Mouse (Mus musculus): Measurements from ENCODE around the gene Dbp.

DNA sequence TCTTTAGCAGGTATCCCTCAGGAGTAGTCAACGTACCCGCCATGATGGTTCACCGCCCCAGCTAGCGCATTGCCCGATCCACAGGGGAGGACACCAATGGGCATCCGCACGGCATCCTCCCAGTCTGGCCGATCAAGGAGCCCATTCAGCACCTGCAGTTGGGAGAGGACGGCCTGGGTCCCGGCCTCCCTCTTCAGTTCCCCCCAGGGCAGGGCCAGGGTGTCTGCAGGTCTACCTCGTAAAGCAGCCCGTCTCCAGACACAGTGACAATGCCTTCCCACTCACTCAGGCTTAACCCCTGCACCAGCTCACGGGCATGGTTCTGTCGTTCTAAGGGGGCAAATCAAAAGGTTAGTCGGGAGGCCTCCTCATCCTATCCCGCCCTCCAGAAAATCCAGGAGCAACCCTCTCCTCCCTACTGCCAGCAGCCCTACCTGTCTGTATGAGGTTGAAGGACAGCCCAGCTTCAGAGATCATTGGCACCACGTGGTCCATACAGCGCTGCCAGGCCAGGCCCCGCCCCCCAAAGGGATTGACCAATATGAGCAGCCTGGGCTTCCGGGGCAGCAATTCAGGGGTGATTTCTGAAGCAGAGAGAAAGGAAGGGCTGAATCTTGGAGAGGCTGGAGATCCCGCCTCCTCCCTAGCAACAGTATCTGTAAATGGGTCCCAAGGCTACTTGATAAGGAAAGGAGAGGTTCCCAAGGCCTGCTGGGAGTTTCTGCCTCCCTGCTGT, 7.3 kb downstream of the Dbp start:
- peak; percentile 59; the same call in 1 of the 2 replicates for TF ChIP-seq POLR2A (IDR thresholded peaks at IDR 0.05; ENCODE audit: extremely low read depth, insufficient read depth, low read length)
- no peak for TF ChIP-seq CTCF (IDR thresholded peaks at IDR 0.05; ENCODE audit: low read depth, low read length)

Measured in liver, adult 2 months (tissue).